Mouse (Mus musculus) heart, adult 11 months (tissue): ENCODE data around the gene Jak1.

ENCODE experiments used
- DNase-seq: peaks from one replicate; pipeline ENCODE4 v3.0.0; 2022

Gene Jak1

DNA sequence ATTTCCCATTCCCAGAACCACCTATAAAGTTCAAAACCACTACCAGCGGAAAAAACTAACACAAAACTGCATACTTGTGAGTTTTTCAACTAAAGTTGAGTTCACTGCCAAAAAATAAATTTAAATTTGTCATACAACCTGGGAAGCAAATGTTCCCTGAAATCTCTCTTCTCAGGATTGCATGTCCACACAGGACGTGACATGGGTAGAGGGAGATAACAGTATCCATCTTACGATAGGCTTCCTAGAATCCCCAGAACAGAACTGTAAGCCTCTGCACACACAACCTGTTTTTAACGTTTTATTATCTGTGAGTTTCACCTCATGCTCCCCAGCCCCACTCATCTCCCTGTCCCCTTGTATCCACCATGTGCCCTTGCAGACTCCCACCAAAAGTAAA lies 26.5 kb downstream of the Jak1 start:
- DNase-seq = peak; percentile 72

DNA sequence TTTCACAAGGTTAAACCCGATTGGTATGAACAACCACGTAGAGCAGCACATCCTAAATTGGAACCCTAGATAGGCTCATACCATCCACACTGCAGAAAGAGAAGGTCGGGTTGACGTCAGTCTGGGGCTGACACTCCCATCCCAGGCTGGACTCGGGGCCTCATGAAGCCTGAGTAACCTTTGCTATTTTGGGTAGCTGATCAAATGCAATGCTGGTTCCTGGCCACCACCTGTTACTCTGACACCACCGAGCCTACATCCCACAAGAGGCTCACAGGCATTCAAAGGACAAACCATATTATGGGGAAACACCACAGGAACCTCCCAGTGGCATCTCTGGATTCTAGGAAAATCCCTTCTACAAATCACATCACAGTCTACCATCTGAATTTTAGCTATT lies 28.3 kb downstream of the Jak1 start:
- peak; percentile 89 for DNase-seq

DNA sequence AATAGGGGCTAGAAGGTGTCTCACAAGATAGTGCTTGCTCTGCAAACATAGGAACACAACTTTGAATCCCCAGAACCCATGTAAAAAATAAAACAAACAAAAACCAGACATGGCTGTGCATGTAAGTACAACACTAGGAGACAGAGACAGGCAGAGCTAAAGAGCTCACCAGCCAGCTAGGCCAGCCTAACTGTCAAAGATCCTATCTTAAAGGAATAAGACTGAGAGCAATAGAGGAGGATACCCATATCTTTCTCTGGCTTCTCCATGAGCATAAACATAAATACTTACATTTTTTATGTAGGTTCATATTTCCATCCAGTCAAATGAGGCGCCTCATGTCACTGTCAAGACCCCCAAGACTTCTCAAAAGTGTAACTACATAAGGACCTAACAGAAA lies 29.1 kb downstream of the Jak1 start:
- no peak for DNase-seq

GRCm38 (mm10) chr4:101234753-101235152 lies 30.3 kb downstream of the Jak1 start:
- DNase-seq = no peak

- DNase-seq = peak; percentile 98
These were observed 30.8 kb downstream of the Jak1 start for GRCm38 (mm10) chr4:101234332-101234731.

- peak; percentile 90 for DNase-seq
These were observed 34.5 kb downstream of the Jak1 start for GRCm38 (mm10) chr4:101230621-101231020.

- DNase-seq = no peak
These were observed 37.7 kb downstream of the Jak1 start for GRCm38 (mm10) chr4:101227398-101227797.

- peak; percentile 71 for DNase-seq
These were observed 39.1 kb downstream of the Jak1 start for GRCm38 (mm10) chr4:101225984-101226383.

DNA sequence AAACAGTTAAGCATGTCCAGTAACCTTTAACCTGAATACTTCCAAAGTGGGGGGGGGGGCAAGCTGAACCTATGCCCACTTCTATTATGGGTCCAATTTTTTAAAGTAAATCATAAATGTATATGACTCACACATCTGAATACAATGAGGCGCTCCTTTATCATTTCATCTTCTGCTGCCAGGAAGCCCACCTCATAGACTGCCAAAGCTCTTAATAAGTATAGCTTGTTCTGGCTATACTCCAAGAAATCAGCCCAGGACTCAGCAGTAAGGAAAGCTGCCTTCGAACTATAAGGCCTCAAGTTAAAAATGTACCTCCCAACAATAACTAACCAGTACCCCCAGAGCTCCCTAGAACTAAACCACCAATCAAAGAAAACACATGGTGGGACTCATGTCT lies 44.1 kb downstream of the Jak1 start:
- DNase-seq = peak; percentile 43

DNA sequence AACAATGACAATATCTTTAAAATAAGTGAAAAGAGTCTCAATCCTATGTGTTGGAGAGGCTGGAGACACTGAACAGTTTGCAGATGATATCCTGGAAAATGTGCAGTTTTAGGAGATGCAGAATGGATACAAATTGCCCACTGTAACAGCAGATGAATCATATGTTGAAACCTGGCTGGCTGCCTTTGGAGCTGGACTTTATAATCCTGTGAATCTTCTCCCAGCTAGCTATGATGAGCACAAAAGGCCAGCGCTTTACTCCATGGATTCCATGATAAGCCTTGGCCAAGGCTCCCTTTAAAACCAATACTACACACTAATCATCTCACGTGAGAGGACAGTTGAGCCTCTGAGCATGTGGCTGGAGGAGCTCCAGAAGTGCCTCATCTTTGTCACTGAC lies 45.2 kb downstream of the Jak1 start:
- peak; percentile 79 for DNase-seq

DNA sequence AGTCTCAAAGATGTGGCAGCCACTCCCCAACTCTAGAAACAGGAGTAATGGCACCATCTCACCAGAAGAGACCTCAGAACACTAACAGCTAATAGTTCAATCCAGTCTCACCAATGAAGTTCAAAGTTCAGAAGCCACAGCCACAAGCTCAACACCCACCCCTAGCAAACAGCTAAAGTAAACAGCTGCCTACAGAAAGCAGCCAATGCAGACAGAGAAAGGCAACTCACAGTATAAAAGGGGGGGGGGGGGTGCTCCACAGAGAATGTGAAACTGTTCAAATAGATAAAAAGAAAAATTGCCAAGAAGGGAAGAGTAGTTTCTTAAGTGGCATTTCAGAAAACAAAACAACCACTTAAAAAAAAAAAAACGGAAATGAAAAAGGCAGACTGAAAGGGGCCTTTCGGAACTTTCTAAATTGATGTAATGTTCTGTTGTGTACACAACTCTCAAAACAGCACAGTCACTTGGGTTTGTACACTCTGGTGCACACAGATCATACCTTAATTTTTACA lies 48.0 kb downstream of the Jak1 start:
- DNase-seq = peak; percentile 73

DNA sequence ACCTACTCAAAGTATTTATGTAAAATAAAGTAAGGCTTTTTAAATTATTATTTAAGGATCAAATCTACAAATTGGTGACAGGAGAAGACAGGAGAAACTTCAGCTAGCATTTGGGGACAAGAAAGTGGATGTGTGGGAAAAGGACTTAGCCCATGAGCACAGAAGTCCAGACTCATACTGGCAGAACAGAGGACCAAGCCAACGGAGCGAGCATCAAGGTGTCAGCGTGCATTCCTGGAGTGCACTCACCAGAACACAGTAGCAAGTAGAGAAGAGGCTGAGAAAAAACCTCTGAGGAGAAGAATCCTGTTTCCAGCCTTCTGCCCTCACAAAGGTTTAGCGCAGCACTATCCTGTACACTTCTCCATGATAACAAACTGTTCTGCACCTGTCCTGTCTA lies 48.8 kb downstream of the Jak1 start:
- DNase-seq = peak; percentile 43

- peak; percentile 76 for DNase-seq
These were observed 51.6 kb downstream of the Jak1 start for GRCm38 (mm10) chr4:101213477-101213876.

DNA sequence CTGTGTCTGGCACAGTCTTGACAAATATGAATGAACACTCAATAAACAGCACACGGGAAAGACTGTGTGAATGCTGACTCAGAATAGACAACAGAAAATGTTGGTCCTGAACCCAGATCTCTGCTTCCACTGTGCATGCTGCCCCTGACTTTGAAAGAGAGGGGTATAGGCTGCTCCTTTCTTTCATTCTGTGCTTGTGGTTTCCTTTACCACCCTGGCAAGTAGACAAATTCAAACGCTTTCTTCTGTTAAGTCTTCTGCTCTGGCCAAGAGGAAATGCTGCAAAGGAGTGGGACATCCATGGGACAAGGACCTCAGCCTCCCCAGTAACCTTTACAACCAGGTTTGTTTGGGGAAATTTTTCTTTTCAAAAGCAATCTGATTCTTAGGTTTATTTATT lies 57.6 kb downstream of the Jak1 start:
- DNase-seq = peak; percentile 28

GRCm38 (mm10) chr4:101203518-101203917 lies 61.6 kb downstream of the Jak1 start:
- DNase-seq = no peak

DNA sequence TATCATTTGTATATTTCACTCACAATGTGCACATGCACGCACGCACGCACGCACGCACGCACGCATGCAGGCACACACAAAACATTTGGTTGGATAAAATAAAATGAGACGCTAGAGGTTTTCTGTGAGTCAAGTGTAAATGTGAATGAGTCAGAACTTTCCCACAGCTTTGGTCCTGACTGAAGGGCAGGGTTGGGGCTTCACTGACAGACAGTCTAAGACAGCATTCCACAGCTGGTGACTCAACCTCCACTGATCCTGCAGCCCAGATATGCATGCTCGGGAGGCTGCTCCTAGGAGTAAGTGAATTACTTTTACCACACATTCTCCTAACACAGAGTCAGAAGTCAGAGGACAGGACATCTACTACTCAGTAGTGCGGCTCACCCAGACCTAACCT lies 62.5 kb downstream of the Jak1 start:
- peak; percentile 84 for DNase-seq

GRCm38 (mm10) chr4:101199433-101200081 lies 65.5 kb downstream of the Jak1 start:
- DNase-seq = peak; percentile 86

GRCm38 (mm10) chr4:101198333-101198732 lies 66.7 kb downstream of the Jak1 start:
- peak; percentile 98 for DNase-seq

- peak; percentile 90 for DNase-seq
These were observed 67.5 kb downstream of the Jak1 start for GRCm38 (mm10) chr4:101197421-101198170.

GRCm38 (mm10) chr4:101196407-101196806 lies 68.7 kb downstream of the Jak1 start:
- DNase-seq = no peak

- no peak for DNase-seq
These were observed 70.9 kb downstream of the Jak1 start for GRCm38 (mm10) chr4:101194170-101194569.

- peak; percentile 85 for DNase-seq
These were observed 72.7 kb downstream of the Jak1 start for GRCm38 (mm10) chr4:101192241-101192976.

DNA sequence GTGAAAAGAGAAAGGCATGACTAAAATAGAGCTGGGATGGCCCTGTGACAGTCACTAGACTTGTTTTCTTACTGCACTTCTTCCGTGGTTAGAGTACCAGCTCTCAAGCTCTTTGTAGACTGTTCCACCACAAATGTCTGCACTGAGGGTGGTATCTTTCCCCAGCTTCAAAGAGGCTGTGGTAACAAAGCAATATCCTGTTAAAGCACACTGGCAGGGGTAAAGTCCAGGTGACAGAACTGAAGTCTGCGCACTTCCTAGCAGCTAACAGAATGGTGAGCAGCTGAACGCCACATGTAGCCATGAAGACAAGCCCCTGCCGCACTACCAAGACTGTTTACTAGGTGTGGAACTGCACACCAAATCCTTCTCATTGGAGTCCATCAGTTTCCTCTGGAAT lies 77.7 kb downstream of the Jak1 start:
- peak; percentile 49 for DNase-seq

GRCm38 (mm10) chr4:101186591-101186990 lies 78.5 kb downstream of the Jak1 start:
- peak; percentile 84 for DNase-seq
